Mouse (Mus musculus): ENCODE measurements around the gene Cwc25. TPM values are rescaled to one million over a fixed set of nuclear protein-coding genes. Genes with fewer than 3 reads are reported as not detected.

Gene Cwc25
- polyA plus RNA-seq, 1 experiment, result 1.2 TPM

GRCm38 (mm10) chr11:97695712-97696401 lies 70.5 kb downstream of the Cwc25 start:
- Histone ChIP-seq H3K9me3 (ENCODE audit: control insufficient read depth, low read length) (peaks cover 6% of the 10 kb centered on the region; the same call in 1 of the 2 replicates), H3K4me1 (ENCODE audit: control insufficient read depth) (peaks cover 26% of the 10 kb centered on the region), H3K27me3 (ENCODE audit: control insufficient read depth) (peaks cover 45% of the 10 kb centered on the region), H3K4me3 (replicated peaks) (no peak overlapping the region), H3K36me3 (ENCODE audit: control insufficient read depth) (peaks cover 4% of the 10 kb centered on the region; the same call in 1 of the 2 replicates)
- TF ChIP-seq GATA1 (IDR thresholded peaks at IDR 0.05; ENCODE audit: low read length), result no peak
- TF ChIP-seq TAL1 (IDR thresholded peaks at IDR 0.05; ENCODE audit: low read length), result no peak

Other genes starting within 250 kb of the Cwc25 start
- gene Srcin1, start 190.4 kb downstream of the Cwc25 start, polyA plus RNA-seq (2012), result not detected in 2 replicates
- 0.13 and 0.18 TPM in 2 replicates for gene Epop, start 136.9 kb downstream of the Cwc25 start, polyA plus RNA-seq (2012)
- gene Mllt6, start 103.1 kb downstream of the Cwc25 start, polyA plus RNA-seq (2012), result 0.05 and 0.07 TPM in 2 replicates
- not detected in 2 replicates for gene Cisd3, start 80.7 kb downstream of the Cwc25 start, polyA plus RNA-seq (2012)
- gene Pcgf2, start 66.1 kb downstream of the Cwc25 start, polyA plus RNA-seq (2012), result 0.10 and 0.35 TPM in 2 replicates
- 2.3 and 8.3 TPM in 2 replicates for gene Psmb3, start 63.2 kb downstream of the Cwc25 start, polyA plus RNA-seq (2012)
- 0.17 and 0.28 TPM in 2 replicates for gene Pip4k2b, start 21.9 kb downstream of the Cwc25 start, polyA plus RNA-seq (2012)
- not detected in 2 replicates for gene 1700001P01Rik, start 9.4 kb upstream of the Cwc25 start, polyA plus RNA-seq (2012)
- 22.6 and 32.2 TPM in 2 replicates for gene Rpl23, start 15.9 kb upstream of the Cwc25 start, polyA plus RNA-seq (2012)
- gene Lasp1, start 32.4 kb upstream of the Cwc25 start, polyA plus RNA-seq (2012), result 0.41 and 0.56 TPM in 2 replicates
- gene B230217C12Rik, start 74.2 kb upstream of the Cwc25 start, polyA plus RNA-seq (2012), result not detected in 2 replicates
- gene Fbxo47, start 117.6 kb upstream of the Cwc25 start, polyA plus RNA-seq (2012), result not detected in 2 replicates
- 0.02 TPM in 2 replicates for gene Plxdc1, start 219.9 kb upstream of the Cwc25 start, polyA plus RNA-seq (2012)
- not detected in 2 replicates for gene Arl5c, start 229.6 kb upstream of the Cwc25 start, polyA plus RNA-seq (2012)

Data from erythroblast, embryonic 14.5 days (primary cell).